Mouse (Mus musculus): ENCODE measurements around the gene 9430097D07Rik. TPM values are rescaled to one million over a fixed set of nuclear protein-coding genes. Genes with fewer than 3 reads are reported as not detected.

9430097D07Rik gene
- polyA plus RNA-seq, 1 experiment from 2014 or later: 0.22 TPM

DNA sequence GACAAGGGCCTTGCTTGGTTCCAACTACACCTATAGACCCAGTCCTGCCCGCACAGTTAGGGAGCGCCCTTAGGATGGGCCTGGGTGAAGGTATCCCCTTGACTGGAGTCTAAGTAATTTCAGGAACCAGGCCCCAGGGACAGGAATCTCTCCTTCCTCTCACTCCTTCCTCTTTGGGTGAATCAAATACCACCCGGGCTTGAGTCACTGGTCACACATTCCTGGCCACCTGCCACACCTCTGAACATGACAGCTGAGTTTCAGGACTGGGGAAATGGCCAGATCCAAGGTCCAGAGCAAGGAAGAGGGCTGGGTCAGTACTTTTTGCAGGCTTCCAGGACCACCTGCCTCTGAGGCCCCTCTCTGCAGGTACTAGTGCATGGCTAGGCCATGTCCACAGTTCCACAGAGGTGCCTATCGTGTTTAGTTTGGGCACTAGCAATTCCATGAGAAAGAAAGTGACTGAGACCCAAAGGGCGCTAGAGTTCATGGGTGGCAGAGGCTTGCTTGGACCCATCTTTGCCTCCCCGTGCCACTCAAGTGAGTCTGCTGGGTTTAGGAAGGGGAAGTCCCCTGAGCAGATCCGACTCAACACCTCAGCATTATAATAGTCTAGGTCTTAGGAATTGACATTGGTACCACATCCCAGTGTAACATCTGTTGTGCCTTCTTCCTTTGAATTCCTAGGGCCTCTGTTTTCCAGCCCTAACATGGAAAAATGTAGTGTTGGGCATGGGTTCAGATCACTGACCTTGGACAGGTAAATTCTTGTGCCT, 27.3 kb downstream of the 9430097D07Rik start:
- no peak overlapping the region for H3K4me3 ChIP-seq
- no peak for DNase-seq (ENCODE audit: low spot score)
- H3K27ac ChIP-seq (replicated peaks): no peak overlapping the region
- WGBS: 88% methylated on average over 7 of the region's 7 CpGs
- peaks cover 31% of the 10 kb centered on the region for H3K36me3 ChIP-seq
- H3K9me3 ChIP-seq (replicated peaks): no peaks in the 10 kb centered on the region
- no peaks in the 10 kb centered on the region for H3K27me3 ChIP-seq (ENCODE audit: low read depth, poor library complexity, severe bottlenecking)
- H3K4me1 ChIP-seq: peaks cover 12% of the 10 kb centered on the region

DNA sequence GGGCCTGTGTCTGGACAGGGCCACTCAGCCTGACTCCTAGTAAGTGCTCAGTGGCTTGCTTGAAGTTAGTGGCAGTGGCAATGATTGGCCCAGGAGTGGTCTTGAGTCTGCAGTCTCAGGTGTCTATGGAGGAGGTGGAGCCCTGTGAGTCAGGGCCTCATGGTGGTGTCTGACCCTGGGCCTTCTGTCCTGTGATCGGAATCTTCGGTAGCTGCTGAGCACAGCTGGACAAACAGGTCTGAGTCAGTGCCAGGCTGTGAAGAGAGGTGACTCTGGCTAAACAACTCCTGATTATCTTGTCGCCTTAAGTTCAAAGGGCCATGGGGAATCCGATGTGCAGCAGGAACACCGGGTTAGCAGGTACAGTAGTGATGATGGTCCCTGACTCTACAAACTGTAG, 28.1 kb downstream of the 9430097D07Rik start:
- no peaks in the 10 kb centered on the region for H3K9me3 ChIP-seq (replicated peaks)
- H3K36me3 ChIP-seq: peaks cover 31% of the 10 kb centered on the region
- H3K27me3 ChIP-seq (ENCODE audit: low read depth, poor library complexity, severe bottlenecking): no peaks in the 10 kb centered on the region
- no peak for DNase-seq (ENCODE audit: low spot score)
- peaks cover 12% of the 10 kb centered on the region for H3K4me1 ChIP-seq
- peak overlapping the region; percentile 55; the same call in 1 of the 2 replicates for H3K27ac ChIP-seq (replicated peaks)
- H3K4me3 ChIP-seq: no peak overlapping the region
- 92% methylated on average over 5 of the region's 5 CpGs for WGBS

DNA sequence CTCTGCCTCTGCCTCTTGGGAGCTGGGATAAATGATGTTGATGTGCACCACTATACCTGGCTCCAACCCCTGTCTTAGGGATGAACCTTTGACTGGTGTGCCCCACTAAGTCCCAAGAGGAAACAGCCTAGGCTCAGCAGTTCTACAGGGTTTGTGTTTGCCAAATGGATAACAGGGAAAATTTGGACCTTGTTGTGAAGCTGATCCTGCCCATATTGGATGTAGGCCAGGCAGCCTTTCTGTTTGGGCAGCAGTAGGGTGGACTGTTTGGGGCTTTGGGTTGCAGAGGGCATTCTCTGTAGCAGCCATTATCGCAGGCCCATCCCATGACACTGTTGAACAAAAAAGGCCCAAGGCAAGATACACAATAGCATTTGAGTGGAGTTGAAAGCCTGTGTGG, 28.5 kb downstream of the 9430097D07Rik start:
- H3K36me3 ChIP-seq: peaks cover 31% of the 10 kb centered on the region
- no peaks in the 10 kb centered on the region for H3K9me3 ChIP-seq (replicated peaks)
- no peak for DNase-seq (ENCODE audit: low spot score)
- peaks cover 12% of the 10 kb centered on the region for H3K4me1 ChIP-seq
- H3K27ac ChIP-seq (replicated peaks): peak overlapping the region; percentile 55; the same call in 1 of the 2 replicates
- WGBS: 70% methylated on average over 1 of the region's 1 CpGs
- H3K4me3 ChIP-seq: no peak overlapping the region
- H3K27me3 ChIP-seq (ENCODE audit: low read depth, poor library complexity, severe bottlenecking): no peaks in the 10 kb centered on the region

DNA sequence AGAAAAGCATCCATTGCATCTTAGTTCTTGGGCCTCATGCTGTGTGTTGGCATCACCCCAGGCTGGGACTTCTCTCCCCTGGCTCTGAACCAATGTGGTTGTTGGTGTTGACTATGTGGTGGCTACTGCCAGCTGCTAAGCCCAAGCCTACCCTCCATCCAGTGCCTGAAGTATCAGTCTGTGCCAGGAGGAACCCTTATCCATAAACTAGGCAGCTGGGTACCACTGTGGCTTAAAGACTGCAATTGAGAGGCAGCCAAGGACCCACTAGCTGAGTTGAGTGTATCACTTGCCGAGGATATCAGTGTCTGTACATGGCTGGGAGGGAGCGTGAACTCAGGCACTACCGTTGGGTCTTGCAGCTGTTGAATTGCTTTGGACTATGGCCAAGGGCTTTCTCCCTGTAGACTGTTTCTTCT, 32.4 kb downstream of the 9430097D07Rik start:
- H3K36me3 ChIP-seq: peaks cover 31% of the 10 kb centered on the region
- H3K9me3 ChIP-seq (replicated peaks): no peaks in the 10 kb centered on the region
- 97% methylated on average over 3 of the region's 3 CpGs for WGBS
- H3K27ac ChIP-seq (replicated peaks): no peak overlapping the region
- no peaks in the 10 kb centered on the region for H3K27me3 ChIP-seq (ENCODE audit: low read depth, poor library complexity, severe bottlenecking)
- peaks cover 39% of the 10 kb centered on the region for H3K4me1 ChIP-seq
- no peak for DNase-seq (ENCODE audit: low spot score)
- H3K4me3 ChIP-seq: no peak overlapping the region

DNA sequence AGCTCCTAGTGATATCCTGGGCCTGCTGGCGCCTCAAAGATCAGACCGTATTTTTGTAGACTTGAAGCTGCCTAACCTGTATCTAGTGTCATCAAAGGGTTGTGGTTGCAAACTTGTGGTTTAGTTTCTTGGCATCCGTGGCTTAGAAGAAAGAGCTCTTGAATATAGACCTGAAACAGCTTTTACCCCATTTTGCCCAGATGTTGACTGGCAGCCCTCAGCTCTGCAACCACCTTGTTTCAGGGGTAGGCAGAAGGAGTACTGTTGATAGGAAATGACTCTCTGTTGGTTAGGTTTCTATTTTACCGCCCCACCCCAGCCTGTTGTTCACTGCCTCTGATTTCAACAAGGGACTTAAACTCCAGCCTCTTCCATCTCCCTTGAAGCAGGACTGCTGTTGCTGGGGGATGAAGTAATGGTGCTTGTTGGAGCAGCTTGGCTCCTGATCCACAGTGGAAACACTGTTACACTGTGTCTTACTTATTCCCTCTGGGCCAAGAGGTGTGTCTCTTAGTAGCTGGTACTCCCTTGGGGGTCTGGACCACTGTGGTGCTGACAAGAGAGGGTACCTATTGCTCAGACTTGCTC, 33.4 kb downstream of the 9430097D07Rik start:
- H3K9me3 ChIP-seq (replicated peaks): no peaks in the 10 kb centered on the region
- peaks cover 23% of the 10 kb centered on the region for H3K36me3 ChIP-seq
- WGBS: 91% methylated on average over 4 of the region's 4 CpGs
- no peak overlapping the region for H3K27ac ChIP-seq (replicated peaks)
- H3K4me1 ChIP-seq: peaks cover 45% of the 10 kb centered on the region
- H3K4me3 ChIP-seq: no peak overlapping the region
- H3K27me3 ChIP-seq (ENCODE audit: low read depth, poor library complexity, severe bottlenecking): no peaks in the 10 kb centered on the region
- no peak for DNase-seq (ENCODE audit: low spot score)

- Histone ChIP-seq H3K27me3 (ENCODE audit: low read depth, poor library complexity, severe bottlenecking) (no peaks in the 10 kb centered on the region), H3K4me3 (no peak overlapping the region), H3K9me3 (replicated peaks) (no peaks in the 10 kb centered on the region), H3K27ac (replicated peaks) (no peak overlapping the region; the same call in none of the 2 replicates), H3K36me3 (peaks cover 20% of the 10 kb centered on the region), H3K4me1 (peaks cover 48% of the 10 kb centered on the region)
- 86% methylated on average over 2 of the region's 2 CpGs for WGBS
- no peak for DNase-seq (ENCODE audit: low spot score)
Observed at GRCm38 (mm10) chr2:32541333-32541908, 34.1 kb downstream of the 9430097D07Rik start.

DNA sequence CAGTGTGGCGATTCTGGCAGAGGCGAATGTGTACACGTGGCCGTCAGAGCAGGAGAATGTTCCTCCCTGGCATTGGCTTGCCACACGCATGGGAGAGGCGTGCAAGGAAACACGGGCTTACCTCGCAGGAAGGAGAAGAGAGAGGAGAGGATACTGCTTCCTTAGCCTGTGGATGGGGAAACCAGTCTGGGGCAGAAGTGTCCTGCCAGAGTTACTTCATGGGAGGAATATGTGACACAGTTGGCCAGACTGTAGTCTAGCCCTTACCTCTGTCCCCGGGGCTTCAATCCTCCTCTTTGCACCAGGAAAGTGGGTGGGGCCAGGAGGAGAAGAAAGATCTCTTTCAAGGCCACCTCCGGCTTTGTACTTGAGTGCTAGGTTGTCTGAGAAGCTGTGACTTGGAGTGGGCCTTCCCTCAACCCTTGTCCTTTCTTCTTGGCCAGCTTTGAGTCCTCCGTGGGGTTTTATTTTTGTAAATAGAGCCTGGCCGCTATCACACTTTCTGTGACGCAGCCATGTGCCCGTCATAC, 36.0 kb downstream of the 9430097D07Rik start:
- H3K4me1 ChIP-seq: peaks cover 62% of the 10 kb centered on the region
- H3K27me3 ChIP-seq (ENCODE audit: low read depth, poor library complexity, severe bottlenecking): no peaks in the 10 kb centered on the region
- H3K4me3 ChIP-seq: no peak overlapping the region
- H3K27ac ChIP-seq (replicated peaks): 0 out of 2 replicates have a peak overlapping the region, but pooled peaks have one; percentile 23
- 91% methylated on average over 14 of the region's 14 CpGs for WGBS
- H3K9me3 ChIP-seq (replicated peaks): no peaks in the 10 kb centered on the region
- peaks cover 6% of the 10 kb centered on the region; the same call in 1 of the 2 replicates for H3K36me3 ChIP-seq
- DNase-seq (ENCODE audit: low spot score): no peak

DNA sequence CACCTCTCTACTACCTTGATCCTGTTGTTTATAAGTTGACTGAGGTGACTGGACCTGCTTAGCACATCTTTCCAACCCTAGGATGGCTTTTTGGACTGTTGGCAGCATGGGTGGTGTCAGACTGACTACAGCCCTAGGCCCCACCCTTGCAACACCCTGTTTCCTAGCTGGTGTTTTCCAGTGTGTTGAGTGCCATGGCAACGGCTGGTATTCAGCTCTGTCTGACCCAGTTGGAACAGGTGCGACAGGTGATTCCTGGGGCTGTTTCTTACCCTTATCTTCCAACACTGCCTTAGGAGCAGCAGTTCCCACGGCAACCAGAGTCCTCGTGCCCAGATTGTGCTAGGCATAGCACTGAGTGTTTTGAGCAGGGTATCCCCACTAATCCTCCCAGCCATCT, 37.0 kb downstream of the 9430097D07Rik start:
- no peaks in the 10 kb centered on the region for H3K36me3 ChIP-seq
- whole genome bisulfite sequencing: 80% methylated on average over 4 of the region's 4 CpGs
- no peaks in the 10 kb centered on the region for H3K9me3 ChIP-seq (replicated peaks)
- no peaks in the 10 kb centered on the region for H3K27me3 ChIP-seq (ENCODE audit: low read depth, poor library complexity, severe bottlenecking)
- H3K4me1 ChIP-seq: peaks cover 73% of the 10 kb centered on the region
- H3K4me3 ChIP-seq: peak overlapping the region; percentile 91; the same call in 1 of the 2 replicates
- no peak for DNase-seq (ENCODE audit: low spot score)
- H3K27ac ChIP-seq (replicated peaks): no peak overlapping the region; the same call in 1 of the 2 replicates

DNA sequence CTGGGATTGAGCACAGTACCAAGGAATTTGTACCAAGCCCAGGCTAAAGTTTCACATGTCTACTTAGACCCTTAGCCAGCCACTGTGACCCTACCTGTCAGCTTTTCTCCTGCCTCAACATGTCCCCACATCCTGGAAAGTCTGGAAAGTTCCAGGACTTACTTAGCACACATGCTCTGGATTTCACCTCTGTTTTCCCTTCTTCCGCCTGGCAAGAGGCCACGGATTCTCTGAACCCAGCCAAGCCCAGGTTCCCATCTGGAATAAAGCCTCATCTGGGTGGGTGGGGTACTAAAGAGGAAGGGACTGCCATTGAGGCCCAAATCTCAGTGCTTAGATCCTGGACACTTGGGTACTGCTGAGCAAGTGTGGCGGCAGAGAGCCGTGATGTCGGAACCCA, 37.5 kb downstream of the 9430097D07Rik start:
- DNase-seq (ENCODE audit: low spot score): no peak
- H3K27ac ChIP-seq (replicated peaks): peak overlapping the region; percentile 94
- no peaks in the 10 kb centered on the region for H3K36me3 ChIP-seq
- WGBS: 89% methylated on average over 5 of the region's 5 CpGs
- H3K4me1 ChIP-seq: peaks cover 78% of the 10 kb centered on the region
- H3K9me3 ChIP-seq (replicated peaks): no peaks in the 10 kb centered on the region
- peak overlapping the region; percentile 91 for H3K4me3 ChIP-seq
- no peaks in the 10 kb centered on the region for H3K27me3 ChIP-seq (ENCODE audit: low read depth, poor library complexity, severe bottlenecking)

- 13% methylated on average over 9 of the region's 9 CpGs for WGBS
- H3K9me3 ChIP-seq (replicated peaks): no peaks in the 10 kb centered on the region
- H3K36me3 ChIP-seq: no peaks in the 10 kb centered on the region
- peak; percentile 44 for DNase-seq (ENCODE audit: low spot score)
- peaks cover 78% of the 10 kb centered on the region for H3K4me1 ChIP-seq
- H3K4me3 ChIP-seq: peak overlapping the region; percentile 91
- peak overlapping the region; percentile 94 for H3K27ac ChIP-seq (replicated peaks)
- no peaks in the 10 kb centered on the region for H3K27me3 ChIP-seq (ENCODE audit: low read depth, poor library complexity, severe bottlenecking)
Observed at GRCm38 (mm10) chr2:32537360-32537905, 38.1 kb downstream of the 9430097D07Rik start.

DNA sequence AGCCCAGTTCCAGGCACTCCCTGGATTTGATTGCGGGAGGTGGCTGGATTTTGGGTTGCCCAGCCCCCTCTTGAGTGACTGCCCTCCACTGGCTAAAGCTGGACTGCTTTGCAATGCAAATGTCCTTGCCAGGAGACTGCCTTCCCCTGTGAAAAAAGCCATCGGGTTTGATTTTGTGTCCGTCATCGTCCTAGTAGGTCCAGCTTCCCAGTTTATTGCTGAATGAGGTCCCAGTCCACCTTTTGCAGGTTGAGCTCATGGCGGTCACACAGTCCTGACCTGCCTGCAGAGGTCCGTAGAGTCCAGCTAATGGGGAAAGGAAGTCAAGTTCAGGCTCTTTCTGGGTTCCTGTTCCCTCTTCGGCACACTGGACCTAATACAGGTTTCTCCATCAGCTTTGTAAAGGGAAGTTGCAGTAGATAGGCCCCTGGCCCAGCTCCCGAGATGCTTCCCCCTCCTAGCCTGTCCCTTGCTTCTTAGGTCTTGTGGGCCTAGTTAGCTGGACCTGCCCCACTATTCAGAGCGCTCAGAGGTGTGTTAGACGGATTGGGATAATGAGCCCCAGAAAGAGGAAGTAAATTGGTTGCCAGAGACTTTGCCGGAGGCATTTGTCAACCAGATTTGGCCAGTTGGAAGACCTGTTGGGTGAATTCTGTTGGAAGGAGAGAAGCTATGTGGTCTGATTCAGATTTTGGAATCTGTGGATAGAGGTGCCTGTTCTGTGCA, 38.7 kb downstream of the 9430097D07Rik start:
- H3K4me3 ChIP-seq: peak overlapping the region; percentile 91
- peak; percentile 63 for DNase-seq (ENCODE audit: low spot score)
- no peaks in the 10 kb centered on the region for H3K9me3 ChIP-seq (replicated peaks)
- no peaks in the 10 kb centered on the region for H3K27me3 ChIP-seq (ENCODE audit: low read depth, poor library complexity, severe bottlenecking)
- H3K27ac ChIP-seq (replicated peaks): peak overlapping the region; percentile 94
- peaks cover 78% of the 10 kb centered on the region for H3K4me1 ChIP-seq
- 7% methylated on average over 11 of the region's 11 CpGs for WGBS
- H3K36me3 ChIP-seq: no peaks in the 10 kb centered on the region

DNA sequence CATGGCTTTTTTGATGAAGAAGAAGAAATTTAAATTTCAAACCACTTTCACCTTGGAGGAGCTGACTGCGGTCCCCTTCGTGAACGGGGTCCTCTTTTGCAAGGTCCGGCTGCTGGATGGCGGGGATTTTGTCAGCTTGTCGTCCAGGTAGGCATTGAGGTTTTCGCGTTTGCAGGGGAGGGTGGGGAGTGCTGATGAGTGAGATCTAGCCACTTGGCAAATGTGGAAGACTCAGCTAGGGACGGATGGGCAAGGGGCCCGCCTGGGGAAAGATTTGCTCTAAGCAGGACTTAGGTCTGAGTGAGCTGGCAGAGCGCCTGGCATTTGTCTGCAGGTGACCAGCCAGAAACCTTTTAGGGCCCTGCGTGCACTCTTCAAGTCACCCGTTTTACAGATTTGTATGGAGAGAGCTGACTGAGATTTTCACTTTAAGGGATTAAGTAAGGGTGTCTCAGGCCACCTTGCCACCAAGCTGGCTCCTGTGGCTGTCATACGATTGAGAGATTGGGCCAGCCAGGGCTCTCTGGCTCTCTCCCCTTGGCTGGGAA, 39.3 kb downstream of the 9430097D07Rik start:
- under 1% methylated on average over 14 of the region's 14 CpGs for WGBS
- peak; percentile 26 for DNase-seq (ENCODE audit: low spot score)
- peak overlapping the region; percentile 94 for H3K27ac ChIP-seq (replicated peaks)
- H3K9me3 ChIP-seq (replicated peaks): no peaks in the 10 kb centered on the region
- H3K36me3 ChIP-seq: no peaks in the 10 kb centered on the region
- no peaks in the 10 kb centered on the region for H3K27me3 ChIP-seq (ENCODE audit: low read depth, poor library complexity, severe bottlenecking)
- H3K4me1 ChIP-seq: peaks cover 77% of the 10 kb centered on the region
- peak overlapping the region; percentile 91 for H3K4me3 ChIP-seq

All from midbrain, embryonic 10.5 days (tissue).